Mouse (Mus musculus) liver, embryonic 15.5 days (tissue): ENCODE data around the gene Hist1h4h. TPM values are rescaled to one million over a fixed set of nuclear protein-coding genes. Genes with fewer than 3 reads are reported as not detected.
"Not testable (repeated sequence)": the region's sequence is repeated elsewhere in the genome, so short reads cannot be mapped to it uniquely, and the experiment has no call there.

Experiments used
- ATAC-seq: fragments of 200-750 bp; cut with Nextera tagmentation; 2 replicates; pipeline ENCODE4 v1.8.0; 2017; ENCODE audit warnings: moderate number of reproducible peaks, mild to moderate bottlenecking, moderate library complexity; ENCODE audit not compliant: insufficient read depth
- H3K27ac ChIP-seq: fragments of 300-500 bp; sonication (generic); replicated peaks from 2 replicates; pipeline ENCODE4 v1.5.1; 2015; ENCODE audit warnings: mild to moderate bottlenecking, inconsistent platforms
- H3K27me3 ChIP-seq: fragments of 300-500 bp; sonication (generic); 2 replicates; pipeline ENCODE4 v1.6.1; 2015; ENCODE audit warnings: mild to moderate bottlenecking, inconsistent platforms
- H3K36me3 ChIP-seq: fragments of 300-500 bp; sonication (generic); replicated peaks from 2 replicates; pipeline ENCODE4 v1.6.1; 2015; ENCODE audit warnings: moderate library complexity, mild to moderate bottlenecking, inconsistent platforms
- H3K4me1 ChIP-seq: fragments of 300-500 bp; sonication (generic); replicated peaks from 2 replicates; pipeline ENCODE4 v1.6.1; 2015; ENCODE audit warnings: inconsistent platforms
- H3K4me2 ChIP-seq: fragments of 300-500 bp; sonication (generic); 2 replicates; pipeline ENCODE4 v1.6.1; 2015; ENCODE audit warnings: moderate library complexity, mild to moderate bottlenecking, inconsistent platforms
- H3K4me3 ChIP-seq: fragments of 300-500 bp; sonication (generic); replicated peaks from 2 replicates; pipeline ENCODE4 v1.5.1; 2015; ENCODE audit warnings: mild to moderate bottlenecking, inconsistent platforms
- H3K9ac ChIP-seq: fragments of 300-500 bp; sonication (generic); 2 replicates; pipeline ENCODE4 v1.6.1; 2015; ENCODE audit warnings: moderate library complexity, mild to moderate bottlenecking, inconsistent platforms
- H3K9me3 ChIP-seq: fragments of 300-500 bp; sonication (generic); replicated peaks from 2 replicates; pipeline ENCODE4 v1.6.1; 2016; ENCODE audit warnings: inconsistent platforms
- WGBS: fragments of 180-500 bp; shearing (Covaris S2); methylation state at CpG from one replicate; pipeline ENCODE4 v1.1.7; 2015; ENCODE audit warnings: mixed read lengths; ENCODE audit not compliant: insufficient replicate concordance; 5-methylcytosine and 5-hydroxymethylcytosine counted together
- polyA plus RNA-seq: library from polyadenylated mRNA; unstranded; fragments of >200 nt; fragmentation: Nextera tagmentation; extraction: Ambion mirVana; gene quantifications from 2 replicates; pipeline ENCODE4 v1.2.1, GENCODE M21; 2015

Hist1h4h gene
- polyA plus RNA-seq, 1 experiment from 2014 or later: 7.0 TPM

- Histone ChIP-seq H3K36me3 (no peaks in the 10 kb centered on the region), H3K9ac (peak overlapping the region; percentile 73), H3K27ac (peak overlapping the region; percentile 98), H3K4me2 (peak overlapping the region; percentile 78), H3K9me3 (no peaks in the 10 kb centered on the region), H3K4me3 (peak overlapping the region; percentile 66), H3K27me3 (no peaks in the 10 kb centered on the region), H3K4me1 (peaks cover 55% of the 10 kb centered on the region)
- 12% methylated on average over 7 of the region's 7 CpGs for WGBS
- no peak for ATAC-seq
Measured at GRCm38 (mm10) chr13:23536076-23536822, 5.4 kb downstream of the Hist1h4h start.

- peak overlapping the region; percentile 78 for H3K4me2 ChIP-seq
- no peak for ATAC-seq
- peak overlapping the region; percentile 73 for H3K9ac ChIP-seq
- H3K27ac ChIP-seq: peak overlapping the region; percentile 98
- 57% methylated on average over 3 of the region's 3 CpGs for WGBS
- H3K9me3 ChIP-seq: no peaks in the 10 kb centered on the region
- peak overlapping the region; percentile 66 for H3K4me3 ChIP-seq
- peaks cover 58% of the 10 kb centered on the region for H3K4me1 ChIP-seq
- no peaks in the 10 kb centered on the region for H3K36me3 ChIP-seq
- H3K27me3 ChIP-seq: no peaks in the 10 kb centered on the region
Measured at GRCm38 (mm10) chr13:23537006-23537710, 6.3 kb downstream of the Hist1h4h start.

- Histone ChIP-seq H3K4me1 (peaks cover 47% of the 10 kb centered on the region), H3K27ac (peak overlapping the region; percentile 98), H3K9ac (peak overlapping the region; percentile 73; the same call in 1 of the 2 replicates), H3K4me3 (0 out of 2 replicates have a peak overlapping the region, but pooled peaks have one; percentile 66), H3K27me3 (no peaks in the 10 kb centered on the region), H3K4me2 (peak overlapping the region; percentile 78), H3K36me3 (no peaks in the 10 kb centered on the region), H3K9me3 (no peaks in the 10 kb centered on the region)
- ATAC-seq: no peak
- 72% methylated on average over 5 of the region's 5 CpGs for WGBS
Measured at GRCm38 (mm10) chr13:23538249-23538648, 7.4 kb downstream of the Hist1h4h start.

- H3K4me3 ChIP-seq, ATAC-seq, H3K27me3 ChIP-seq, H3K9ac ChIP-seq, H3K9me3 ChIP-seq, H3K4me2 ChIP-seq, H3K36me3 ChIP-seq: not testable (repeated sequence)
- Histone ChIP-seq H3K27ac (peak overlapping the region; percentile 98; the same call in 1 of the 2 replicates), H3K4me1 (peaks cover 40% of the 10 kb centered on the region)
- WGBS: 66% methylated on average over 1 of the region's 1 CpGs
Measured at GRCm38 (mm10) chr13:23539821-23540220, 9.0 kb downstream of the Hist1h4h start.

GRCm38 (mm10) chr13:23541497-23541896 lies 10.6 kb downstream of the Hist1h4h start:
- no peaks in the 10 kb centered on the region for H3K9me3 ChIP-seq
- ATAC-seq: no peak
- H3K4me1 ChIP-seq: peaks cover 45% of the 10 kb centered on the region
- H3K4me2 ChIP-seq: peak overlapping the region; percentile 66
- peak overlapping the region; percentile 74 for H3K27ac ChIP-seq
- peak overlapping the region; percentile 63 for H3K4me3 ChIP-seq
- H3K36me3 ChIP-seq: no peaks in the 10 kb centered on the region
- H3K9ac ChIP-seq: 0 out of 2 replicates have a peak overlapping the region, but pooled peaks have one; percentile 43
- WGBS: 46% methylated on average over 3 of the region's 3 CpGs
- no peaks in the 10 kb centered on the region for H3K27me3 ChIP-seq

GRCm38 (mm10) chr13:23542225-23542980 lies 11.6 kb downstream of the Hist1h4h start:
- H3K4me2 ChIP-seq: peak overlapping the region; percentile 66
- ATAC-seq, H3K36me3 ChIP-seq, H3K9me3 ChIP-seq, H3K27me3 ChIP-seq: not testable (repeated sequence)
- WGBS: 9% methylated on average over 3 of the region's 3 CpGs
- H3K27ac ChIP-seq: peak overlapping the region; percentile 97
- H3K4me3 ChIP-seq: peak overlapping the region; percentile 63
- H3K4me1 ChIP-seq: peaks cover 42% of the 10 kb centered on the region
- peak overlapping the region; percentile 75 for H3K9ac ChIP-seq

GRCm38 (mm10) chr13:23542999-23543607 lies 12.3 kb downstream of the Hist1h4h start, which contains the start of gene Hist1h2bh:
Gene Hist1h2bh, minus strand, starts transcription at chr13:23543392.
- WGBS: under 1% methylated on average over 42 of the region's 42 CpGs
- Histone ChIP-seq H3K4me3 (peak within 1 kb of the TSS; percentile 63), H3K27ac (peak within 1 kb of the TSS; percentile 97), H3K4me2 (peak within 1 kb of the TSS; percentile 66), H3K4me1 (peaks cover 35% of the 10 kb centered on the region), H3K9ac (peak within 1 kb of the TSS; percentile 75)
- not testable (repeated sequence) for H3K9me3 ChIP-seq, H3K27me3 ChIP-seq, H3K36me3 ChIP-seq
- peak; percentile 85 for ATAC-seq

- ATAC-seq: peak; percentile 75
- H3K27ac ChIP-seq: peak within 1 kb of the TSS; percentile 97
- WGBS: under 1% methylated on average over 31 of the region's 45 CpGs
Measured at GRCm38 (mm10) chr13:23543965-23544786, 13.3 kb downstream of the Hist1h4h start, which contains the start of gene Hist1h3f. Gene Hist1h3f, plus strand, starts transcription at chr13:23544052.

GRCm38 (mm10) chr13:23544787-23545120 lies 13.9 kb downstream of the Hist1h4h start:
- peaks cover 35% of the 10 kb centered on the region for H3K4me1 ChIP-seq
- 1% methylated on average over 14 of the region's 14 CpGs for WGBS

More at GRCm38 (mm10) chr13:23543965-23544786, 13.3 kb downstream of the Hist1h4h start, which contains the start of gene Hist1h3f:
- H3K27me3 ChIP-seq: no peaks in the 10 kb centered on the region
- H3K4me3 ChIP-seq: peak within 1 kb of the TSS; percentile 63
- no peaks in the 10 kb centered on the region for H3K36me3 ChIP-seq
- peak within 1 kb of the TSS; percentile 66 for H3K4me2 ChIP-seq
- H3K9ac ChIP-seq: peak within 1 kb of the TSS; percentile 75
- no peaks in the 10 kb centered on the region for H3K9me3 ChIP-seq
- H3K4me1 ChIP-seq: peaks cover 30% of the 10 kb centered on the region

GRCm38 (mm10) chr13:23546694-23547093 lies 15.8 kb downstream of the Hist1h4h start:
- H3K27me3 ChIP-seq: no peaks in the 10 kb centered on the region
- ATAC-seq: no peak
- H3K27ac ChIP-seq: peak overlapping the region; percentile 87
- 0 out of 2 replicates have a peak overlapping the region, but pooled peaks have one; percentile 3 for H3K9ac ChIP-seq
- H3K4me3 ChIP-seq: peak overlapping the region; percentile 38; the same call in 1 of the 2 replicates
- H3K4me1 ChIP-seq: peaks cover 33% of the 10 kb centered on the region
- H3K36me3 ChIP-seq: no peaks in the 10 kb centered on the region
- H3K9me3 ChIP-seq: no peaks in the 10 kb centered on the region
- WGBS: 70% methylated on average over 5 of the region's 5 CpGs
- peak overlapping the region; percentile 60 for H3K4me2 ChIP-seq

More at GRCm38 (mm10) chr13:23544787-23545120, 13.9 kb downstream of the Hist1h4h start:
- Histone ChIP-seq H3K9ac (0 out of 2 replicates have a peak overlapping the region, but pooled peaks have one; percentile 46), H3K4me2 (peak overlapping the region; percentile 66), H3K27ac (peak overlapping the region; percentile 97), H3K4me3 (peak overlapping the region; percentile 59)
- not testable (repeated sequence) for ATAC-seq, H3K9me3 ChIP-seq, H3K36me3 ChIP-seq, H3K27me3 ChIP-seq
